Mouse (Mus musculus) liver, embryonic 14.5 days (tissue): ENCODE measurements at regions not wholly inside any gene's neighbourhood (a gene's known extent, or its start where the extent isn't known, plus 50 kb on each side); places are given as distances from the start of the nearest gene placed in this dataset.

Experiments used
- CTCF ChIP-seq: IDR thresholded peaks from 2 replicates; pipeline ENCODE4 v1.5.1; 2016; ENCODE audit warnings: antibody characterized with exemption, low read depth, control low read depth
- EP300 ChIP-seq: IDR thresholded peaks from 2 replicates; pipeline ENCODE4 v1.6.1; 2016; ENCODE audit warnings: antibody characterized with exemption, low read depth

DNA sequence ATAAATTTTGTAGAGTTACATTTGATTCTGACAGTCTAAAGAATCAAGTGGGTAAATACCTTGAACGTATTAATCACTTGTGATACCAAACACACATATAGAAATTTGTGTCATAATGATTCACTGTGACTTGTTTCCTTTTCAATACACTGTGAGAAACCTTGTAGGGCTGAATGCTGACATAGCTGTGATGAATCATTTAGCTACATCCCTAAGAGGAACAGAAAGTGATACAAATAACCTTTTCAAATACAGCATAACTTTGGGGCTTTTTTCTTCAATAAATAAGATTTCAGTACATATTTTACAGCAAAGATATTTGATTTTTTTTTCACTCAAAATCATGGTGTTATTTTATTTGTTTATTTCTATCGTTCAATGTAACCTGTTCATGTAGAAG, 1976.8 kb upstream of the Pcdh20 start:
- TF ChIP-seq CTCF (no peak), EP300 (no peak)
